Mouse (Mus musculus): ENCODE measurements around the gene 1700029P11Rik. TPM values are rescaled to one million over a fixed set of nuclear protein-coding genes. Genes with fewer than 3 reads are reported as not detected.
A peak's percentile ranks its signal among the peaks of the same experiment; 100 is the strongest.

Gene 1700029P11Rik
- total and polyA plus RNA-seq, 2 experiments from 2014 or later, result not detected

GRCm38 (mm10) chr15:81956457-81956856 is 23.9 kb upstream of the 1700029P11Rik start:
- no peak overlapping the region for H3K27ac ChIP-seq (ENCODE audit: low read depth, low read length)
- TF ChIP-seq CTCF (IDR thresholded peaks at IDR 0.05; ENCODE audit: low read depth), result peak; percentile 92

DNA sequence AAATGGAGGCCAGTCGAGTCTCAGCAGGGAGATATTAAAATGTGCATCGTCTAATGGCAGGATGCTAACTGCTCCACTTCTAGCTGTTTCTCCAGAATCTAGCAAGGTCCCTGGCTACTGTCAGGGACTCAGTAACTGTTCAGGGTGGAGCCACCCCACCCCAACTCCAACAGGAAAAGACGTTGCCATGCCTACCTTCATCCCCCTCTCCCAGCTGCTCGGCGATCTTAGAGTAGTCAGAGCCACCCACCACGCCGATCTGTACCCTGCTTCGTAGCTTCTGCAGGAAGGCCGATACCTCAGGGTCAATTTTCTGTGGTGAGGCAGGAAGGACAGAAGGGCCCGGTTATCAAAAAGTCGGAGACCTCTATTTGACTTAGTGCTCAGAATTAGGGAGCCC is 22.7 kb upstream of the 1700029P11Rik start:
- no peaks in the 10 kb centered on the region for H3K27me3 ChIP-seq (ENCODE audit: insufficient read depth, low read length)
- no peak for TF ChIP-seq CTCF (IDR thresholded peaks at IDR 0.05; ENCODE audit: low read depth)
- DNase-seq, result no peak
- WGBS, result 85% methylated on average over 11 of the region's 11 CpGs
- no peaks in the 10 kb centered on the region for H3K9me3 ChIP-seq (ENCODE audit: low read length)
- H3K4me1 ChIP-seq (ENCODE audit: insufficient read depth), result 0 out of 2 replicates have a peak, but pooled peaks cover 6% of the 10 kb centered on the region
- H3K27ac ChIP-seq (ENCODE audit: low read depth, low read length), result no peak overlapping the region
- H3K36me3 ChIP-seq (ENCODE audit: insufficient read depth), result peaks cover 27% of the 10 kb centered on the region
- H3K4me3 ChIP-seq (ENCODE audit: low read depth, low read length), result no peak overlapping the region
- ATAC-seq, result no peak
- H3K9ac ChIP-seq, result no peak overlapping the region
- H3K4me2 ChIP-seq (ENCODE audit: low read depth), result no peak overlapping the region

More at GRCm38 (mm10) chr15:81956457-81956856, 23.9 kb upstream of the 1700029P11Rik start:
- H3K4me3 ChIP-seq (ENCODE audit: low read depth, low read length), result no peak overlapping the region
- H3K4me2 ChIP-seq (ENCODE audit: low read depth), result no peak overlapping the region
- ATAC-seq (no peak), DNase-seq (peak; percentile 67)
- H3K27me3 ChIP-seq (ENCODE audit: insufficient read depth, low read length), result no peaks in the 10 kb centered on the region
- H3K36me3 ChIP-seq (ENCODE audit: insufficient read depth), result peaks cover 38% of the 10 kb centered on the region
- H3K9ac ChIP-seq, result no peak overlapping the region
- no peaks in the 10 kb centered on the region for H3K9me3 ChIP-seq (ENCODE audit: low read length)
- 51% methylated on average over 8 of the region's 8 CpGs for WGBS
- 0 out of 2 replicates have a peak, but pooled peaks cover 6% of the 10 kb centered on the region for H3K4me1 ChIP-seq (ENCODE audit: insufficient read depth)

DNA sequence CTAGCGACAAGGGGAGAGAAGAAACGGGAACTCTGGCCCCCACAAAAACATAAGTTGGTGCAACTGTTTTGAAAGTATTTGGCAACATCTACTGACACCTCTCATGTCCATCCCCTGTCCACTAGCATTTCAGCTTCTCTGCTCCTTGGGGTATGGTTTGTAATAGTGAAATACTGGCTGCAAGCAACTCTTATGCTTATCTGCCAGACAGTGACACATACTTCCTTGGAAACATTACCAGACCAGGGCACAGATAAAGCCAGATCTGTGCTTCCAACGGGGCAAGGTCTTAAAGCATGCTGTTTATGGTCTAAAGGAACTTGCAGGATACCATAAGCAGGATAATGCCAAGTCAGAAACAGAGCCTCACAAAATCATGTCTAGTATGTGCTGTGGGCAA is 21.4 kb upstream of the 1700029P11Rik start:
- ATAC-seq (no peak), DNase-seq (no peak)
- Histone ChIP-seq H3K9me3 (ENCODE audit: low read length) (no peaks in the 10 kb centered on the region), H3K4me1 (ENCODE audit: insufficient read depth) (0 out of 2 replicates have a peak, but pooled peaks cover 6% of the 10 kb centered on the region), H3K27ac (ENCODE audit: low read depth, low read length) (no peak overlapping the region), H3K27me3 (ENCODE audit: insufficient read depth, low read length) (no peaks in the 10 kb centered on the region), H3K36me3 (ENCODE audit: insufficient read depth) (peaks cover 20% of the 10 kb centered on the region), H3K4me2 (ENCODE audit: low read depth) (no peak overlapping the region), H3K4me3 (ENCODE audit: low read depth, low read length) (no peak overlapping the region), H3K9ac (no peak overlapping the region)
- TF ChIP-seq CTCF (IDR thresholded peaks at IDR 0.05; ENCODE audit: low read depth), result no peak
- 88% methylated on average over 3 of the region's 3 CpGs for WGBS

DNA sequence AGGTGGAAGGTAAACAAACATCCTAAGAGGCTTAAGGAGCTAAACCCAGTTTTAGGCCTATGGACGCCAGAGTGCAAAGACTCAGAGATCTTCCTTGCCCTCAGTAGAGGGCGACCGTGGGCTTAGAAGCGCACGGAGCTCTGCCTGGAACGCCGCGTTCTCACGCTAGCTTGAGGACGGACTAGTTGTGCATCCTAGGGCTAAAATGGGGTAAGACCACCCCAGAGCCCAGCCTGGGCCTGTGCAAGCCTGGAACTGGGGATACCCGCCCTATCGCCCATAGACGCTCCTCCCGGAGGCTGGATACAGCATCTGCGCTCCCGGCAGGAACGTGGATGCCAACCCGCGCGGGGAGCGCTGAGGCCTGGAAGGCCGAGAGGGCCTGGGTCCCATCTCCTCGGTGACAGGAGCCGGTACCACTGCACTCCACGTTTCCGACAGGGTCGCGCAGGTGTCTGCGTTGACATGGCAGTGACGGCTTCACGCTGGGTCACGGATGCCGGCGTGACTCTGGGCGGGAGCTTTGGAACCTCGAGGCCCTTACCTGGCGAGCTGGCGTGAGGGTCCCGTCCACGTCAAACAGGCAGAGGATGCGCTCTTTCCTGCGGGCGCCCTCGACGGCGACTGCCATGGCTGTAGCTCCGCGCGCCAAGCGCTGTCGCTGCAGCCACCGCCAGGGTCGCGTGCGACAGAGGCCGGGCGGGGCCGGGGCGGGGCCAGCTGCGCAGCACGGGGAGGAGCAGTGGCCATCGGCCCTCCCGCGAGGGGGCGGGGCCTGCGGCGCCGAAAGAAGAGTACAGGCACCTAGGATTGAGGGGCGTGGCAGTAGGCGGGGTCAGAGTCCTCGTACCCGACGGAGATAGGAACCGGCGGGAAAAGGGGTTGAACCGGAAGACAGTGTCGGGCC is 19.9 kb upstream of the 1700029P11Rik start, which contains the start of gene Pmm1:
TSS of gene Pmm1 (minus strand) at position 760 of the 907 bp plus-strand sequence.
- peak within 1 kb of the TSS; percentile 53 for H3K4me3 ChIP-seq (ENCODE audit: low read depth, low read length)
- no peaks in the 10 kb centered on the region for H3K27me3 ChIP-seq (ENCODE audit: insufficient read depth, low read length)
- TF ChIP-seq CTCF (IDR thresholded peaks at IDR 0.05; ENCODE audit: low read depth), result peak; percentile 79
- 2% methylated on average over 72 of the region's 77 CpGs for WGBS
- peaks cover 5% of the 10 kb centered on the region for H3K36me3 ChIP-seq (ENCODE audit: insufficient read depth)
- H3K27ac ChIP-seq (ENCODE audit: low read depth, low read length), result peak within 1 kb of the TSS; percentile 89
- H3K9ac ChIP-seq, result peak within 1 kb of the TSS; percentile 73
- H3K4me1 ChIP-seq (ENCODE audit: insufficient read depth), result 0 out of 2 replicates have a peak, but pooled peaks cover 6% of the 10 kb centered on the region
- ATAC-seq (peak; percentile 97), DNase-seq (peak; percentile 97)
- no peaks in the 10 kb centered on the region for H3K9me3 ChIP-seq (ENCODE audit: low read length)
- peak within 1 kb of the TSS; percentile 78 for H3K4me2 ChIP-seq (ENCODE audit: low read depth)

- TF ChIP-seq CTCF (IDR thresholded peaks at IDR 0.05; ENCODE audit: low read depth), result no peak
- Histone ChIP-seq H3K4me1 (ENCODE audit: insufficient read depth) (0 out of 2 replicates have a peak, but pooled peaks cover 6% of the 10 kb centered on the region), H3K36me3 (ENCODE audit: insufficient read depth) (no peaks in the 10 kb centered on the region; the same call in 1 of the 2 replicates), H3K9ac (peak overlapping the region; percentile 73), H3K27me3 (ENCODE audit: insufficient read depth, low read length) (no peaks in the 10 kb centered on the region), H3K4me2 (ENCODE audit: low read depth) (peak overlapping the region; percentile 78), H3K27ac (ENCODE audit: low read depth, low read length) (peak overlapping the region; percentile 89), H3K9me3 (ENCODE audit: low read length) (no peaks in the 10 kb centered on the region), H3K4me3 (ENCODE audit: low read depth, low read length) (peak overlapping the region; percentile 53)
- no peak for DNase-seq
- WGBS, result 5% methylated on average over 6 of the region's 8 CpGs
- peak; percentile 5 for ATAC-seq
These were observed 19.3 kb upstream of the 1700029P11Rik start for GRCm38 (mm10) chr15:81961078-81961451.

DNA sequence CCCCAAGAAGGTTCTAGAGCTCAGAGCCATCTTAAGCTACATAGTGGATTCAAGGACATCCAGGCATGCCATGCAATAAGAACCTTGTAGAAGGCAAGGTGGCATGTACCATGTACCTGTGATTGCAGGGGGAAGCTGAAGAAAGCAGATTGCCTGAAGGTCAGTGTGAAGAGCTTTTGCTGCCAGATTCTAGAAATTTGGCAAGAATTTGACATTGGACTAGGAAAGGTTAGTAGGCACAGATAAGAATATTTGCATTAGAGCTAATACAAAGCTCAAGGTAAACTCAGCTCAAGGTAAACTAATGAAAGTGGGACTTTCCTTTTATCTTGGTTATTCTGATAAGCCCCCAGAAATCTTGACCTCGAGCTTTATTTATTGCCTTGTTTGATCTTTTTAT is 16.1 kb upstream of the 1700029P11Rik start:
- TF ChIP-seq CTCF (IDR thresholded peaks at IDR 0.05; ENCODE audit: low read depth), result no peak
- Histone ChIP-seq H3K4me1 (ENCODE audit: insufficient read depth) (0 out of 2 replicates have a peak, but pooled peaks cover 4% of the 10 kb centered on the region), H3K4me3 (ENCODE audit: low read depth, low read length) (no peak overlapping the region), H3K9ac (no peak overlapping the region), H3K36me3 (ENCODE audit: insufficient read depth) (no peaks in the 10 kb centered on the region), H3K27me3 (ENCODE audit: insufficient read depth, low read length) (no peaks in the 10 kb centered on the region), H3K4me2 (ENCODE audit: low read depth) (no peak overlapping the region), H3K27ac (ENCODE audit: low read depth, low read length) (no peak overlapping the region), H3K9me3 (ENCODE audit: low read length) (no peaks in the 10 kb centered on the region)
- DNase-seq, result no peak
- ATAC-seq, result no peak
- 67% methylated on average over 1 of the region's 1 CpGs for WGBS

Data from forebrain, postnatal 0 days (tissue).